Mouse (Mus musculus) kidney, embryonic 15.5 days (tissue): Measurements from ENCODE around the gene Wnt1. TPM values are rescaled to one million over a fixed set of nuclear protein-coding genes. Genes with fewer than 3 reads are reported as not detected.

ENCODE experiments used
- ATAC-seq: fragments of 200-750 bp; cut with Nextera tagmentation; replicated peaks from 2 replicates; pipeline ENCODE4 v1.8.0; 2017; ENCODE audit warnings: moderate TSS enrichment; ENCODE audit not compliant: low FRiP score
- H3K27ac ChIP-seq: fragments of 300-500 bp; sonication (generic); 2 replicates; pipeline ENCODE4 v1.5.1; 2015; ENCODE audit warnings: mild to moderate bottlenecking, inconsistent platforms
- H3K27me3 ChIP-seq: fragments of 300-500 bp; sonication (generic); 2 replicates; pipeline ENCODE4 v1.6.1; 2015; ENCODE audit warnings: inconsistent platforms
- H3K36me3 ChIP-seq: fragments of 300-500 bp; sonication (generic); 2 replicates; pipeline ENCODE4 v1.6.1; 2015; ENCODE audit warnings: inconsistent platforms
- H3K4me1 ChIP-seq: fragments of 300-500 bp; sonication (generic); 2 replicates; pipeline ENCODE4 v1.6.1; 2015; ENCODE audit warnings: inconsistent platforms
- H3K4me2 ChIP-seq: fragments of 300-500 bp; sonication (generic); 2 replicates; pipeline ENCODE4 v1.6.1; 2015; ENCODE audit warnings: moderate library complexity, mild to moderate bottlenecking, inconsistent platforms
- H3K4me3 ChIP-seq: fragments of 300-500 bp; sonication (generic); replicated peaks from 2 replicates; pipeline ENCODE4 v1.5.1; 2015; ENCODE audit warnings: mild to moderate bottlenecking, inconsistent platforms
- H3K9ac ChIP-seq: fragments of 300-500 bp; sonication (generic); 2 replicates; pipeline ENCODE4 v1.6.1; 2015; ENCODE audit warnings: mild to moderate bottlenecking, inconsistent platforms
- H3K9me3 ChIP-seq: fragments of 300-500 bp; sonication (generic); replicated peaks from 2 replicates; pipeline ENCODE4 v1.6.1; 2016; ENCODE audit warnings: inconsistent platforms
- WGBS: fragments of 180-500 bp; shearing (Covaris S2); methylation state at CpG from one replicate; pipeline ENCODE4 v1.1.7; 2015; ENCODE audit warnings: mixed read lengths; 5-methylcytosine and 5-hydroxymethylcytosine counted together
- polyA plus RNA-seq: library from polyadenylated mRNA; unstranded; fragments of >200 nt; fragmentation: Nextera tagmentation; extraction: Ambion mirVana; gene quantifications from 2 replicates; pipeline ENCODE4 v1.2.1, GENCODE M21; 2015

The Wnt1 gene
- polyA plus RNA-seq, 1 experiment from 2014 or later, result 0.06 TPM

DNA sequence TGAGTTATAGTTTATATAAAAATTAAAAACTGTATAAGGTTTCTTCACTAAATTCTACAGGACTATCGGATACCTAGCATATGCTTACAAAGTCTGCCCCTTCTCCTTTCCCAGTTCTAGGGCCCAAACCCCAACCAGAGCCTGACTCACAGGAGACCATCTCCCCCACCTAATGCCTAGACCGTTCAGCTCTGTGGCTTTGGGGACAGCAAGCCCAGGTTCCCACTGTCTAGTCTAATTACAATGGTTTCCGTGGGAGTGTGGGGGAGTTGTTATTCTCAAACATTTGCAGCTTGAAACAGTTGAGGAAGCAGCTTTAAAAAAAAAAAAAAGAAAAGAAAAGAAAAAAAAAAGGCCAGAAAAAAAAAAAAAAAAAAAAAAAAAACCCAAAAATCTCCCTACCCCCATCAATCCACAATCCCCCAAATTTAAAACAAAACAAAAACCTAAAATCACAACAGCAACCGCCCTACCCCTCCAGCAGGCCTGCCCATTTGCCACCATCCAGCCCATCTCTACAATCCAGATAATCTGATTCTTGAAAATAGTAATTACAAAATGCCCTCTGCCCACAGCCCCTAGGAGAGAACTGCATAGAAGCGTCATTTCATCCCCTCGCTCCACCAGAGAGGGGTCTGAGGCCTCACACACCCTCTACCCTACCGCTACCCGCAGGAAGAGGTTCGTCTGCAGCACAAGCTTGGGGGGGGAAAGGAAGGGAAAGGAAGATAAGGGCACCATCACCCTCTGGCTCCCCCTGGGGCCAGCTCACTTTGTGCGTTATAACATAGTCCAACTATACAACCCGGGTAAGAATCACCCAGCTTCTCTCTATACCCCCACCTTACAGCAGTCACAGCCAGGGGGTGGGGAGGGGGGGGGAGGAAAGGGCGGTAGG, 42.8 kb downstream of the Wnt1 start:
- no peaks in the 10 kb centered on the region for H3K27me3 ChIP-seq
- H3K36me3 ChIP-seq, result peaks cover 59% of the 10 kb centered on the region
- no peaks in the 10 kb centered on the region for H3K9me3 ChIP-seq
- ATAC-seq, result no peak
- 0 out of 2 replicates have a peak overlapping the region, but pooled peaks have one; percentile 81 for H3K9ac ChIP-seq
- H3K27ac ChIP-seq, result peak overlapping the region; percentile 94
- peaks cover 34% of the 10 kb centered on the region for H3K4me1 ChIP-seq
- peak overlapping the region; percentile 63 for H3K4me2 ChIP-seq
- peak overlapping the region; percentile 68; the same call in 1 of the 2 replicates for H3K4me3 ChIP-seq
- WGBS, result 50% methylated on average over 12 of the region's 12 CpGs

DNA sequence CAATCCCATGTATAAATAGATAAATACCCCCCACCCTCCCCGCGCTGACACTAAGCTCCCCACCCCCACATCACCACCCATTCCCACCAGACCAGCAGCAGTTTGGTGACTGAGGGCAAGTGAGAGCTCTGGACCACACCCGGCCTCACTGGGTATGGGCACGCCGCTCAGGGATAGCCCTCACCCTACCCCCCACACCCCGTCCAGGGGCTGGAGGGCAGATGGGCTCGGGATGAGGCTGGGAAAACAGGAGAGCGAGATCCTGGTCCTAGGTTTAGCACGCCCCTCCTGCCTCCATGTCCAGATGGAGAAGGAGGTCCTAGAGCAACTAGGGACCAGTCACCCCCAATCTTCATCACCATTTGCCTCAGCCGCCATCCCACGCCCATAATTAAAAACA, 43.6 kb downstream of the Wnt1 start:
- Histone ChIP-seq H3K27ac (no peak overlapping the region), H3K4me3 (no peak overlapping the region), H3K4me2 (no peak overlapping the region), H3K36me3 (peaks cover 59% of the 10 kb centered on the region), H3K4me1 (peaks cover 34% of the 10 kb centered on the region), H3K9me3 (no peaks in the 10 kb centered on the region), H3K9ac (no peak overlapping the region), H3K27me3 (no peaks in the 10 kb centered on the region)
- 84% methylated on average over 11 of the region's 11 CpGs for WGBS
- ATAC-seq, result no peak

DNA sequence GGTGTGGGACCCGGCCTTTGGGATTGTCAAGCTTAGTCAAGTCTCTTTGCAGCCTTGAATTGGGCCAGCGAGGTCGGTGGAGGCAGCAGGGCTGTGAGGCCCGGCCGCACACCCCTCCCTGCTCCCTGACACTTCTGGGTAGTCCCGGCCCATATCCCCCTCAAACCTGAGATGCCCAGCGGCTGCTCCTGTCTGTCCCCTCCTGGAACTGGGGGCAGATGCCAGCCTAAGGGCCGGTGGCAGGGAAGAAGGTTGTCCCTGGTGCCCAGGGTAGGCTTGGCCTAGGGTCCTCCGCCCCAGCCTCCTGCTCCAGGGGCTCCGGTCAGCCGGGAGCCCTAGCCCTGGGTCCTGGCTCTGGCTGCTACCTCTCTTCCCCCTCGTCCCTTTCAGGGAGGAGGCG, 44.4 kb downstream of the Wnt1 start:
- H3K4me3 ChIP-seq, result no peak overlapping the region
- no peak overlapping the region for H3K4me2 ChIP-seq
- no peak overlapping the region for H3K27ac ChIP-seq
- H3K9me3 ChIP-seq, result no peaks in the 10 kb centered on the region
- ATAC-seq, result no peak
- peaks cover 32% of the 10 kb centered on the region for H3K4me1 ChIP-seq
- 82% methylated on average over 13 of the region's 13 CpGs for WGBS
- no peaks in the 10 kb centered on the region for H3K27me3 ChIP-seq
- peaks cover 66% of the 10 kb centered on the region for H3K36me3 ChIP-seq
- no peak overlapping the region for H3K9ac ChIP-seq

DNA sequence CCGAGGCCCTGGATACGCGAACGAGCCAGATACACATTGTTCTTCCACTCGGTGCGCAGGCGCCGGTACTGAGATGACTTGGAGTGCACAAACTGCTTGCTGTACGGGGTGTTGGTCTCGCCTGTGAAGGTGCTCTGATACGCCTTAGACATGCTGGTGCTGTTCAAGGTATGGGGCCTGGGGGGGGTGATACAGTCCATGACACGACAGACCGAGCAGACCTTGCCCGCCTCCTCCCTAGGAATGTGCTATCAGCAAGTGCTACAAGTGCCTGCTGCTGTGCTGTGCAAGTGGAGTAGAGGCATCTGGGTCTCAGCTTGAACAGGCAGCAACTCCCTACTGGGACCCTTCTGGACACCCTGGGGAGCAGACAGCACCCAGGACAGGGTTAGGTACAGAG, 45.6 kb downstream of the Wnt1 start:
- WGBS, result 94% methylated on average over 14 of the region's 14 CpGs
- no peak overlapping the region for H3K4me3 ChIP-seq
- H3K4me1 ChIP-seq, result peaks cover 21% of the 10 kb centered on the region

DNA sequence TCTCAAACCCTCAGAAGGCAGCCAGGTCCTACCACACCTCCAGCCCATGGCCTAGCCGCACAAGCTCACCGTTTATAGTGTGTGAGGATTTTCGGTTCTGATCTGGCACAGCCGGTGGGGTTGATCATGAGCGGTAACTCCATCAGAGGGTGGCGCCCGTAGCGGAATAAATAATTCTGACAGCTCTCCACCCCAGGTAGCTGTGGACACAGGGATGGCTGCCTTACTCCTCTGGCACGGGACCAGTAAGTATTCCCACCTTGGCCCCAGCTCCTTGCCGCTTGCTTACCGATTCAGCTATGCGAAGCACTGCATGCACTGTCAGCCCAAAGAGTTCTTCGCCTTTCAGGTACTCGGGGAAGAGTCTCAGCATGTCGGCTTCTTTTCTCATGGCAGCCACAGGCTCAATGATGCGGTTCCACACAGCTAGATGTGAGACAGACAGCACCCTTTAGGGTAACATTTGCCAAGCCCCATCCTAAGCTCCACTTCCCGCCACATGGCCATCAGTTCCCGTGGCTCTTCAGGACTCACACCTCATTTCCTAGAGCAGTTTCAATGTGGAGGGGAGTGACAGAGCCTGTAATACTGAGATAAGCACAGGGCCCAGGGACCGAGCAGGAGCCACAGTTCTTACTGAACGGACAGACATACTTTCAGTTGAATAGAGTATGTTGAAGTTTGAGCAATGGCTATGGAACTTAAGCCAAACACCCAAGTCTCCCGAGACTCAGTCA, 47.5 kb downstream of the Wnt1 start:
- no peak overlapping the region for H3K9ac ChIP-seq
- ATAC-seq, result no peak
- H3K4me3 ChIP-seq, result no peak overlapping the region
- no peak overlapping the region for H3K4me2 ChIP-seq
- no peaks in the 10 kb centered on the region for H3K9me3 ChIP-seq
- peaks cover 96% of the 10 kb centered on the region for H3K36me3 ChIP-seq
- no peak overlapping the region for H3K27ac ChIP-seq
- WGBS, result 90% methylated on average over 21 of the region's 21 CpGs
- no peaks in the 10 kb centered on the region for H3K27me3 ChIP-seq
- peaks cover 15% of the 10 kb centered on the region for H3K4me1 ChIP-seq

More for the DNA sequence above, 45.6 kb downstream of the Wnt1 start:
- 0 out of 2 replicates have a peak overlapping the region, but pooled peaks have one; percentile 7 for H3K27ac ChIP-seq
- no peak for ATAC-seq
- H3K4me2 ChIP-seq, result no peak overlapping the region
- no peaks in the 10 kb centered on the region for H3K27me3 ChIP-seq
- no peaks in the 10 kb centered on the region for H3K9me3 ChIP-seq
- no peak overlapping the region for H3K9ac ChIP-seq
- peaks cover 77% of the 10 kb centered on the region for H3K36me3 ChIP-seq

DNA sequence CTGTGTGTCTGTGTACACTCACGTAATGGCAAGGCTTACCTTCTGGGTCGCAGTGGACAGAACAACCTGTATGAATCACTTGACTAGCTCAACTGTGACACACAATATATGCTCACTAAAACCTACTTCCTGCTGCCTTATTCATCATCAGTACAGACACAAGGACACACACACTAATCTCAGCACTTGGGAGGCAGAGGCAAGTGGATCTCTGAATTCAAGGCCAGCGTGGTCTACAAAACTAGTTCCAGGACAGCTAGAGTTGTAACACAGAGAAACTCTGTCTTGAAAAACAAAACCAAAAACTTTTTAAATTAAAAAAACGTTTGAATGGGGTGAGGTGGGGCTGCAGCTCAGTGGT, 48.1 kb downstream of the Wnt1 start:
- no peak overlapping the region for H3K27ac ChIP-seq
- WGBS, result 74% methylated on average over 4 of the region's 4 CpGs
- H3K4me2 ChIP-seq, result no peak overlapping the region
- no peak overlapping the region for H3K9ac ChIP-seq
- H3K4me3 ChIP-seq, result no peak overlapping the region
- peaks cover 98% of the 10 kb centered on the region for H3K36me3 ChIP-seq
- no peak for ATAC-seq
- no peaks in the 10 kb centered on the region for H3K27me3 ChIP-seq
- H3K9me3 ChIP-seq, result no peaks in the 10 kb centered on the region
- H3K4me1 ChIP-seq, result peaks cover 9% of the 10 kb centered on the region

DNA sequence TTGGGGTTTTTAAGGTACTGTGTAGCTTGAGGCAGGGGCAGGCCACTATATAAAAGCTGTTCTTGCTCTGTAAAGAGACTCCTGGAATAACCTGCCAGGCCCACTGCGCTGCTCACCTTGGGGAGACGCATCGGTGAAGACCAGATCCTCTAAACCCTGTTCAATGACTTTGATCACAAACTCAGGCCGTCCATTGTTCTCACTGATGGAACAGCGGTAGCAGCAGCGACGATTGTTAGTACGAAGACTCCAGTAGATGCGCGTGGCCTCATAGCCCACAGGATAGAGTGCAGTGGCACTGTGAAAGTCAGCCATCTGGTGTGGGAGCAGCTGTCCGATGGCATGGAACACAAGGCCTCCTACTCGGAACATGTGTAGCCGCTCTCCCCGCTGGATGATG, 49.5 kb downstream of the Wnt1 start:
- Histone ChIP-seq H3K4me1 (no peaks in the 10 kb centered on the region), H3K36me3 (peaks cover 100% of the 10 kb centered on the region), H3K9me3 (no peaks in the 10 kb centered on the region), H3K27ac (no peak overlapping the region), H3K9ac (no peak overlapping the region), H3K27me3 (no peaks in the 10 kb centered on the region), H3K4me3 (no peak overlapping the region), H3K4me2 (no peak overlapping the region)
- ATAC-seq, result no peak
- WGBS, result 93% methylated on average over 14 of the region's 14 CpGs

DNA sequence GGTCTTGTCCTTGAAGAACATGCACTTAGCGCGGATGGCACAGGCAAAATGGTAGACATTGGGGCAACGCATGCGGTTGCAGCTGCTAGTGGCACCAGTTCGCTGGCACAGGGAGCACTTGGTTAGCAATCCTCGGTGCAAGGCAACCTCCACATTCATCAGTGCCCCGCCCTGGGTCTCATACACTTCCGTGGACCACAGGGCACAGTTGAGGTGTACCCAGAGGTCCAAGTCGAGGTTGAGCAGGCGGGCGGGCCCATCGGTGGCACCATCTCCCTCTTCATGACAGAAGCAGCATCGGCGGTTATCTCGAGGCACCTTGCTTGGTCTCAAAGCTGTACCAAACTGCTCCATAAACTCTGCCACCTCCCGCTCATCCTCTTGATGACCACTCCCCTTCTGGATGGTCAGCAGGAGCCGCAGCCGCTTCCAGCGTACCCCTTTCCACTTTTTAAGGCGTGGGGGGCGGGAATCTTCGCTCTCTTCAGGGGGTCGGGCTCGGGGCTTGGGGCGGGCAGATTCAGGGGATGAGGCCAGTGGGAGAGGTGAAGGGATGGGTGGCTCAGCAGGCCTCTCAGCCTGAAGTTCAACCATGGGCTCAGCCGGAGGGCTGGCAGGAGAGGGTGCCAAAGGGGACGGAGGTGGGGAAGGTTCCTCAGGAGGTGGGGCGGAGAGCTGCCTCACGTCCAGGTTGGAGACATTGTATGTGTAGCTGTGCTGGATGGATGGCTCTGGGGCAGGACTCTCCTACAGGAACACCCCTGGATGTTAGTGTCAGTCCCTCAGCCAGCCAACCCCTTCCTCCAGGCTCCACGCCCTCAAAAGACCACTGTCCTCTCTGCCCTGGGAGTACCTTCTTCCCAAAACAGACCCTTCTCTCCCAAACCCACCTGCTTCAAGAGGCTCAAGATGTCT, 50.3 kb downstream of the Wnt1 start:
- peaks cover 100% of the 10 kb centered on the region for H3K36me3 ChIP-seq
- no peaks in the 10 kb centered on the region for H3K9me3 ChIP-seq
- no peak for ATAC-seq
- 93% methylated on average over 30 of the region's 30 CpGs for WGBS
- H3K27me3 ChIP-seq, result no peaks in the 10 kb centered on the region
- no peak overlapping the region for H3K4me2 ChIP-seq
- H3K4me1 ChIP-seq, result no peaks in the 10 kb centered on the region
- H3K27ac ChIP-seq, result no peak overlapping the region
- no peak overlapping the region for H3K9ac ChIP-seq
- H3K4me3 ChIP-seq, result no peak overlapping the region

Other genes starting within 250 kb of the Wnt1 start
- gene Ccnt1, start 218.9 kb upstream of the Wnt1 start, polyA plus RNA-seq, result 61.0 and 66.4 TPM in 2 replicates
- 0.76 TPM in 1 of 2 replicates, not detected in the other for gene 4930415O20Rik, start 218.9 kb upstream of the Wnt1 start, polyA plus RNA-seq
- gene Adcy6, start 179.8 kb upstream of the Wnt1 start, polyA plus RNA-seq, result 23.6 and 25.4 TPM in 2 replicates
- 29.8 and 36.6 TPM in 2 replicates for gene Cacnb3, start 159.0 kb upstream of the Wnt1 start, polyA plus RNA-seq
- 23.1 and 23.7 TPM in 2 replicates for gene Ddx23, start 127.0 kb upstream of the Wnt1 start, polyA plus RNA-seq
- 0.62 and 0.99 TPM in 2 replicates for gene Rnd1, start 112.4 kb upstream of the Wnt1 start, polyA plus RNA-seq
- 0.73 and 1.1 TPM in 2 replicates for gene Ccdc65, start 81.7 kb upstream of the Wnt1 start, polyA plus RNA-seq
- 40.3 and 40.5 TPM in 2 replicates for gene Fkbp11, start 61.7 kb upstream of the Wnt1 start, polyA plus RNA-seq
- 51.9 and 55.6 TPM in 2 replicates for gene Arf3, start 26.6 kb upstream of the Wnt1 start, polyA plus RNA-seq
- 0.12 and 0.31 TPM in 2 replicates for gene Wnt10b, start 11.7 kb upstream of the Wnt1 start, polyA plus RNA-seq
- gene Ddn, start 19.6 kb downstream of the Wnt1 start, polyA plus RNA-seq, result 2.9 and 3.2 TPM in 2 replicates
- 98.5 and 100 TPM in 2 replicates for gene Prkag1, start 41.7 kb downstream of the Wnt1 start, polyA plus RNA-seq
- gene Kmt2d, start 81.3 kb downstream of the Wnt1 start, polyA plus RNA-seq, result 12.3 and 13.3 TPM in 2 replicates
- 20.0 and 20.5 TPM in 2 replicates for gene Rhebl1, start 104.7 kb downstream of the Wnt1 start, polyA plus RNA-seq
- gene Dhh, start 108.7 kb downstream of the Wnt1 start, polyA plus RNA-seq, result 1.4 and 2.0 TPM in 2 replicates
- 16.4 and 17.6 TPM in 2 replicates for gene Lmbr1l, start 128.4 kb downstream of the Wnt1 start, polyA plus RNA-seq
- 1,698 and 1,797 TPM in 2 replicates for gene Tuba1b, start 144.7 kb downstream of the Wnt1 start, polyA plus RNA-seq
- not detected in 2 replicates for gene Gm49450, start 163.7 kb downstream of the Wnt1 start, polyA plus RNA-seq
- 854 and 1,029 TPM in 2 replicates for gene Tuba1a, start 163.8 kb downstream of the Wnt1 start, polyA plus RNA-seq
- gene Tuba1c, start 240.0 kb downstream of the Wnt1 start, polyA plus RNA-seq, result 180 and 185 TPM in 2 replicates